Mouse (Mus musculus) right cerebral cortex, postnatal 14 days (tissue): Measurements from ENCODE around the gene Kcnq2.

Source experiments
- DNase-seq: peaks from one replicate; pipeline ENCODE4 v3.0.0; 2022

Gene Kcnq2

GRCm38 (mm10) chr2:181134591-181135445 is at the start of gene Kcnq2:
Gene Kcnq2, minus strand, starts transcription at chr2:181135300.
- peak; percentile 52 for DNase-seq

- DNase-seq: no peak
Observed at GRCm38 (mm10) chr2:181180898-181181297, 45.8 kb upstream of the Kcnq2 start.

DNA sequence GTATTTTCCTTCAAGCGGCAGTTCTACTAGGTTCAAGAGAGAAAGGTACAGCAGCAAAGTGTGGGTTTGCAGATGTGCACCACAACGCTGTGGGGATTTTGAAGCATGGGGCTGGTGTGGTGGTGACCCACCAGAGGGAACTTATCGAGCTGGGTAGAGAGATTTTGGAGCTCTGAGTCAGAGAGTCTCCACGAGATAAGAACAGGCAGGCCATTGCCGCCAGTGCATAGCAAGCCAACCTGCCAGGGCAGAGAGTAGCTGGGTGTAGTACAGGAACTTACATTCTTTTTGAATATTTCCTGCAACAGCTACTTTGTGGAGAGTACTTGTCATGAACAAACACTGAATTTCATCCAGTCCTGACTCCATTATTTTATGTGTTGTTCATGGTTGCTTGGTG is 43.4 kb upstream of the Kcnq2 start:
- no peak for DNase-seq

DNA sequence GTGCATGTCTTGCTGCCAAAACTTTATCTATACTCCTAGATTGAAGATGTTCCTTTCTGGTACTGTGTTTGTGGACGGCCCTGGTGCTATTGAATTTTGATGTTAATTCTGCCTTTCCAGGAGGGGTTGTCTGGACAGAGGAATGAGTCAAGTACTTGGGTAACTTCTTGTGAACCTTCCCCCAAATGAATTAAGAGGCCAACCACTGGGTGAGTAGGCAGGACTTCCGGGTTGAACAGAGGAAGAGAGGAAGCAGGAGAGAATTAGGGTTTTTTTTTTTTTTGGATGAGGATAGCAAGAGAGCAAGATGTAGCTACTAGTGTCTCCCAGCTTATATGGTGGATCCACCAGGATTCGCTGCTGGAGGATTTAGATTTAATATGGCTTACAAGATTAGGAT is 42.9 kb upstream of the Kcnq2 start:
- no peak for DNase-seq

GRCm38 (mm10) chr2:181174646-181175045 is 39.5 kb upstream of the Kcnq2 start:
- DNase-seq: no peak

GRCm38 (mm10) chr2:181166469-181166868 is 31.4 kb upstream of the Kcnq2 start:
- no peak for DNase-seq

GRCm38 (mm10) chr2:181160821-181161220 is 25.7 kb upstream of the Kcnq2 start:
- DNase-seq: no peak

DNA sequence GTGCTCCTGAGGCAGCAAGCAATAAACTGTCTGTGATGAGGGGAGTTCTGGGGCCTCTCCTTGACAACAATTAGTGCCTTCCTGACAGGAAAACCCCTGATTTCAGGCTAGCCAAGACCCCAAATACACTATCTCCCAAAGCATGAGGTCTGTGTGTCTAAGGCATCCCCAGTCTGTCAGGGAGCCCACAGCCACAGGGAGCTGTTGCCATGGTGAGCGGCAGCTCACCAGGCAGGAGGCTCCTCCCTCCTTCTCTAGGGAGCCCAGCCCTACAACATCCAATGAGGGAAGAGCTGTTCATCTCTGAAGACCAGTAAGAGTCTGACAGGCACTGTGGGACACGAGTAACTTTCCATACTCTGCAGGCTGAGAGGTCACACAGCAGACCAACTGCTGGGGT is 24.7 kb upstream of the Kcnq2 start:
- peak; percentile 61 for DNase-seq

DNA sequence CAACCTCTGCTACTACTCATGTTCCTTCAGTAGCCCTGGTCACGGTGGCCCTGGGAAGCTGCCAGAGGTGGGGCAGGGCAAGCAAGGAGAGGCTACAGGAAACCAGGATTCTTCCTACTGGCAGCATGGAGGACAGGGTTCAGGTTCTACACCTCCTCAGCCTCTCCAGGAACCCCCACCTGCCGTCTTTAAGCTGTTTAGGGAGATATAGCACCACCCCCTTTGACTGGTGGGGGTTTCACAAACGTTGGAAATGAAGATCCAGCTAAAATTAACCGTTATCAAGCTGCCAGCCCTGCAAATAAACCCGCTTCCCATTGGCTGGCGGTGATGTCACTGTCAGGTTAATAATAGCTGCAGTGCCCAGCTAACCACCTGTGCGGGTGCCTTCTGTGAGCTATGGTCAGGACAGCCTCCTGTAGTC is 24.0 kb upstream of the Kcnq2 start:
- peak; percentile 76 for DNase-seq

DNA sequence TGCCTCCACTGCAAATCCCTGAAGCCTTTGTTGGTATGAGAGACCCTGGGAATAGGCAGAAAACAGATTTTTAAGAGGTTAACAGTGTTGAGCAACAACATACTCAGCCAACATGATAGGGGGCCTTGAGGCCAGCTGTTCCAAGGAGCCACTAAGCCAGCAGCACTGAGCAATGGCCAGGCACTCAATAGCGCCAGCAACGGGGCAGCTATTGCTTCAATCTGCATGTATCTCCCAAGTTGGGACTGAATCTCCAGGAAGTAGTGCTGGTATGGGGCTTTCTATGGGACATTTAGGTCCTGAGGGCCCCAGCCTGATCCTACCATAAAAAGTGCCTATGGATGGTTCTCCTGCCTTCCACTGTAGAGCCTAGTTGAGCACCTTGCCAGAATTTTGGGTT is 23.4 kb upstream of the Kcnq2 start:
- DNase-seq: no peak

DNA sequence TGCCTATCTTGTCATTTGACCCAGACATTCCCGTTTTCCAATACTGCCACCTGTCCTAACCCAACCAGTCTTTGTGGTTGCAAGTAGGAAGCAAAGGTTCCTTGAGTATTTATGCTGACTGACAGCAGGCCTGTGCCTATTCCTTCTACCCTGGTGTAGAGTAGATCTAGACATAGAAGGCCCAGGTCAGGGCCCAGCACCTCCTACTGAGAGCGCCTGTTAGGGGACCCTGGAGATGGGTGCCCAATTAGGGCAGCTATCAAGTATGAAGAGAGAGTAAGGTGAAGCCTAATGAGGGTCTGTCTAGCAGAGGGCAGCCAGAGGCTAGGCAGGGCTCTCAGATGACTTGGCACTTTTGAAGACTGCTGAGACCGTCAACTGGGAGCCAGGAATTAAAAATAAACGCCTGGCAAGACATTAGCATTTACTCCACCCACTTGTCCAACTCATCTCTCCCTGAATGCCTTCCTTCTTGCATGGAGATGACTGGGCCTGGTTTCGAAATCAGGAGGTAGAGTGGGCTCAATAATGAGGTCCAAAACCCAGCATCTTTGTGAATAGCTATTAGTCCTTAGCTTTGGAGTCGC is 22.7 kb upstream of the Kcnq2 start:
- no peak for DNase-seq

- DNase-seq: no peak
Observed at GRCm38 (mm10) chr2:181157180-181157579, 22.1 kb upstream of the Kcnq2 start.

- peak; percentile 86 for DNase-seq
Observed at GRCm38 (mm10) chr2:181156248-181157121, 21.4 kb upstream of the Kcnq2 start, which contains the start of gene Eef1a2. Gene Eef1a2, minus strand, starts transcription at chr2:181157014.

GRCm38 (mm10) chr2:181155801-181156200 is 20.7 kb upstream of the Kcnq2 start:
- DNase-seq: no peak

- no peak for DNase-seq
Observed at GRCm38 (mm10) chr2:181154831-181155415, 19.8 kb upstream of the Kcnq2 start.

GRCm38 (mm10) chr2:181154361-181154760 is 19.3 kb upstream of the Kcnq2 start:
- no peak for DNase-seq

DNA sequence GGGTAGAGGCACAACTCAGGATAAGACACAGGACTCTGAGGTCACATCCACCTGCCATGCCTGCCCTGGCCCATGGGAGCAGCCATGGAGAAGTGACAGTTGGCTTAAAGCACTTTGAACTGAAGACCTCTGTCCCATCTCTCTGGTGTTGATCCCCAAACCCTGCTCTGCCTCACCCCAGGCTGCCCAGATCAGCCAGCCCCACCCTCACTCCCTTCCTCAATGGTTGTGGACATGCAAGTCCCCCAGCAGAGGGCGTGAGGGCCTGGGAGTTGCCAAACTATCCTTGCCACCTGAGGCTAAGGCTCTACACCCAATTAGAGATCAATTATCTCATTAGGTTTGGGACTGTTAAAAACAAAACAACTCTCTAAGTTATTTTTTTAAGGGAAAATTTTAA is 18.7 kb upstream of the Kcnq2 start:
- DNase-seq: no peak

DNA sequence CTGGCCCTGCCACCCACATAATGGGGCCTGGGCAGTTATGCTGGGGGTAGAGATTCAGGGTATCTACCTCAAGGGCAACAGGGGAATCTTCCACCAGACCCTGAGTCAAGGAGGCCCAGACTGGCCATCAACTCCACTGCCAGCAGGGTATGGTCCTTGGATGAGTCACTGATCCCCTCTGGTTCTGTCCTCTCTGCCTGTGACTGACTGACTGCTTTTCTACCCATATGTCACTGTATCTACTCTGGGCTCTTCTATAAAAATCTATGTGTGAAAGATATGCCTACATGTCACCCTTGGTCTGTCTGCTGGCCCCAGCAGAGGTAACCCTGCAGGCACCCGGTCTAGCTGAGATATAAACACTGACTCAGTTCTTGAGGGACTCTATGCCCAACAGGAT is 18.0 kb upstream of the Kcnq2 start:
- no peak for DNase-seq

DNA sequence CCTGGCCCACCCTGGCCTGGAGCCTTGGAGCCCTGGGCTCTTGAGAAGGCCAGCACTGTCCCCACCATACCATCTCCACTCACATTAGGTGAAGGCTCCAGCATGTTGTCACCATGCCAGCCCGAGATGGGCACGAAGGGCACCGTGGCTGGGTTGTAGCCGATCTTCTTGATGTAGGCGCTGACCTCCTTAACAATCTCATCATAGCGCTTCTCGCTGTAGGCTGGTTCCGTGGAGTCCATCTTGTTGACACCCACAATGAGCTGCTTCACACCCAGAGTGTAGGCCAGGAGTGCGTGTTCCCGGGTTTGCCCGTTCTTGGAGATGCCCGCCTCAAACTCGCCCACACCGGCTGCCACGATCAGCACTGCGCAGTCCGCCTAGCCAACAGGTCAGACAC is 17.6 kb upstream of the Kcnq2 start:
- DNase-seq: no peak

DNA sequence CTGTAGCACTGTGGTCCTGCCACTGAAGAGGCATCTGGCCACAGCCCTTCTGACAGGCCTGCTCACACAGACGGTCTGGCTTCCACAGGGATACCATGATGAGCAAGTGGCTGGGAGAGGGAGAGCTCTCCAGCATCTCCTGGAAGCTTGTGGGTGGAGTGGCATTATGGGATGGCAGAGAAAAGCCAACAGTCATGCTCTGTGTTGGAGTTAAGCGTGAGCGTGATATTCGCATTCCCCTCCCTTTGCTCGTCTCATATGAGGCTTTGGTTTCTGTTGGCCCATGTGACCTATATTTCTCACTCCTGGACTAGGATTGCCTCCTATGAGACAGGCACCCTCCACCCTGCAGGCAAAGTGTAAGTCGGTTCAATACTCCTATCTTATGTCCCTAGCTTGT is 15.2 kb upstream of the Kcnq2 start:
- DNase-seq: no peak

DNA sequence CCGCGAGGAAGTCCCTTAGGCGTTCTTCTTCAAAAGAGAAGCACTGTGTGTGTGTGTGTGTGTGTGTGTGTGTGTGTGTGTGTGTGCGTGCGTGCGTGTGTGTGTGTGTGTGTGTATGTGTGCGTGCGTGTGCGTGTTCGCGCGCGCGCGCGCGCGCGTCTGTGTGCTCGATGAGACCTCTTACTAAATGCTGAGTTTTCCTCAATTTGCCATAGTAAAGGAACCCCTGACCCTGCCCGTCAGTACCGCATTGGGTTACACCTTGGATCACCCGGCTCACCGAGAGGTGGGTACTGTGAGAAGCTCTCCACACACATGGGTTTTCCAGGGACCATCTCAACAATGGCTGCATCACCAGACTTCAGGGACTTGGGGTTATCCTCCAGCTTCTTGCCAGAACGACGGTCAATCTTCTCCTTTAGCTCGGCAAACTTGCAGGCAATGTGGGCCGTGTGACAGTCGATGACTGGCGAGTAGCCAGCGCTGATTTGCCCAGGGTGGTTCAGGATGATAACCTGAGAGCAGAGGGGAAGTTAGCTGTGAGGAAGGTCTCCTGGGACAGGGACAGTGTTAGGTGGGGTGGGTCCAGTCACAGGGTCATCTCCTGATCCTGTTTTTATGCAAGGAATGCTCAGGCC is 13.3 kb upstream of the Kcnq2 start:
- no peak for DNase-seq

DNA sequence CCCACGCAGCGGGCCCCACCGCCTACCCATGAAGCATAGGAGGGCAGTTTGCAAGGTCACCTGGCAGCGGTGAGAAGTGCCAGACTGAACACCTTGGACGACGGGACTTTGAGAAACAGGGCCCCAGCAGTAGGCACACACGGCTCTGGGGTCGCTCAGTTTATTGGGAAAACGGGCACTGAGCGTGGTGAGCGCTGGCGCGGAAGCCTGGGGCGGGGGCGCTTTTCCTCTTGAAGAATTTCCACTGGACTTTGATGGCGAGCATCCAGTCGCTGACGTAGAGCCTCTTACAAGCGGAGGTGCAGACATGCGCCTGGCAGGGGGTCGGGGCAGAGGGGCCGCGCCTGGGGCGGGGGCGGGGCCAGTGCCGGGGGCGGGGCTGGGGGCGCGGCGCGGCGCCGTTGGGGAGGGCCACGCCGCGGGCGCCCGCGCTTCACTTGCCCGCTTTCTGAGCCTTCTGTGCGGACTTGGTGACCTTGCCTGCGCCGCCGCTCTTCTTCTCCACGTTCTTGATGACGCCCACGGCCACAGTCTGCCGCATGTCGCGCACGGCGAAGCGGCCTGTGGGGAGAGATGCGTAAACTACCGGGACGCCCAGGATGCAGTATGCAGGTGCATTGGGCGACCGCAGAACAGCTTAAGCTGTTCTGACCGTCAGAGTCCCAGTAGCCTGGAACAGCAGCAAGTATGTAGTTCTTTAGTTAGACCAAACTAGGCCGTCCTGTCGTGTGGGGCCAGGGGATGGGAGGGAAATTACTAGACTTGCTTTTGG is 12.6 kb upstream of the Kcnq2 start:
- DNase-seq: peak; percentile 68
